Comparison of ENCODE assay signal across 8 mouse cellular contexts in the genomic region with DNA sequence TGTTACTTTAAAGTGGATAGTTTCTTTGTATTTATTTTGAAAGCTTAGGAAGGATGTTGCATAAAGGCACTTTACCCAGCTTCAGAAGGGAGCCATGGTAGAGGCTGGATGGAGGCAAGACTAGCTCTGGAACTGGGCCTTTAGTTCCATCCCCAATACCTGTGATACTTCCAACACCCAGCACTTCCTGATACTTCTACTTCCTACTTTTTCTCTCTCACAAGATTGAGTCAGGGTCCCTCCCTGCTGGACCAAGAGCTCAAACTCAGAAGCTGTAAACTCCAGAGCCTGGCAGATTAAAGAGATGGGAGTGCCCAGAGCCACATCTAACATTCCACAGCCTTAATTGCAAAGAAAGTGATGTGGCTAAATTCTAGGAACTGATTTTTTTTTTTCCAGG. TPM values are rescaled to one million over a fixed set of nuclear protein-coding genes. Genes with fewer than 3 reads are reported as not detected.
DNase-seq lines count a peak whose midpoint lies in the region; ATAC-seq and TF ChIP-seq lines count a peak whose summit lies in the region.

No protein-coding gene starts in this region.

- peak overlapping the region; percentile 58; the same call in 1 of the 2 replicates for H3K9ac ChIP-seq in lung, postnatal 0 days (replicated peaks; ENCODE audit: low read depth)
- peak overlapping the region; percentile 61 for H3K9ac ChIP-seq in intestine, postnatal 0 days (ENCODE audit: low read depth, low read length)
- peak overlapping the region; percentile 76 for H3K9ac ChIP-seq in neural tube, embryonic 13.5 days

- H3K36me3 ChIP-seq in lung, postnatal 0 days (ENCODE audit: insufficient read depth, low read length): no peaks in the 10 kb centered on the region
- H3K36me3 ChIP-seq in intestine, postnatal 0 days (ENCODE audit: control insufficient read depth, insufficient read depth): no peaks in the 10 kb centered on the region
- no peaks in the 10 kb centered on the region for H3K36me3 ChIP-seq in neural tube, embryonic 13.5 days

- no peak for TF ChIP-seq CTCF in lung, postnatal 0 days (IDR thresholded peaks at IDR 0.05)
- TF ChIP-seq CTCF in intestine, postnatal 0 days (IDR thresholded peaks at IDR 0.05; ENCODE audit: low read depth): no peak

- H3K4me1 ChIP-seq in lung, postnatal 0 days (ENCODE audit: insufficient read depth, low read depth, low read length): peaks cover 10% of the 10 kb centered on the region
- no peaks in the 10 kb centered on the region for H3K4me1 ChIP-seq in intestine, postnatal 0 days (replicated peaks; ENCODE audit: control insufficient read depth, insufficient read depth, low read length)
- H3K4me1 ChIP-seq in neural tube, embryonic 13.5 days (replicated peaks): peaks cover 44% of the 10 kb centered on the region

- peak; percentile 59 for DNase-seq in lung, postnatal 0 days (ENCODE audit: low spot score)
- DNase-seq in lung, adult 18-20 months: no peak
- peak; percentile 47 for DNase-seq in embryo, embryonic 11 days
- no peak for DNase-seq in adrenal gland, postnatal 10 days
- no peak for DNase-seq in cerebellum, postnatal 14 days
- DNase-seq in right cerebral cortex, postnatal 4 days: no peak

- no peaks in the 10 kb centered on the region for H3K9me3 ChIP-seq in lung, postnatal 0 days (ENCODE audit: low read length)
- H3K9me3 ChIP-seq in intestine, postnatal 0 days (ENCODE audit: control insufficient read depth): no peaks in the 10 kb centered on the region
- no peaks in the 10 kb centered on the region for H3K9me3 ChIP-seq in neural tube, embryonic 13.5 days

- no peaks in the 10 kb centered on the region for H3K27me3 ChIP-seq in lung, postnatal 0 days (replicated peaks; ENCODE audit: insufficient read depth, low read length)
- H3K27me3 ChIP-seq in intestine, postnatal 0 days (replicated peaks; ENCODE audit: control insufficient read depth, insufficient read depth, low read length): no peaks in the 10 kb centered on the region
- no peaks in the 10 kb centered on the region for H3K27me3 ChIP-seq in neural tube, embryonic 13.5 days

- H3K27ac ChIP-seq in lung, postnatal 0 days (ENCODE audit: low read length): peak overlapping the region; percentile 97
- peak overlapping the region; percentile 95; the same call in 1 of the 2 replicates for H3K27ac ChIP-seq in intestine, postnatal 0 days (ENCODE audit: low read depth, low read length)
- H3K27ac ChIP-seq in neural tube, embryonic 13.5 days (replicated peaks): peak overlapping the region; percentile 93

- no peak for TF ChIP-seq EP300 in lung, postnatal 0 days (IDR thresholded peaks at IDR 0.05)

- H3K4me3 ChIP-seq in lung, postnatal 0 days (ENCODE audit: low read depth, low read length): peak overlapping the region; percentile 52
- peak overlapping the region; percentile 54; the same call in 1 of the 2 replicates for H3K4me3 ChIP-seq in intestine, postnatal 0 days (ENCODE audit: low read depth, low read length)
- H3K4me3 ChIP-seq in neural tube, embryonic 13.5 days: peak overlapping the region; percentile 47

- peak overlapping the region; percentile 62 for H3K4me2 ChIP-seq in lung, postnatal 0 days (replicated peaks; ENCODE audit: low read depth, low read length)
- H3K4me2 ChIP-seq in intestine, postnatal 0 days (replicated peaks; ENCODE audit: low read depth): peak overlapping the region; percentile 85
- H3K4me2 ChIP-seq in neural tube, embryonic 13.5 days: peak overlapping the region; percentile 72

- ATAC-seq in lung, postnatal 0 days: no peak
- no peak for ATAC-seq in intestine, postnatal 0 days
- no peak for ATAC-seq in neural tube, embryonic 13.5 days (ENCODE audit: low read depth)

RNA-seq across cellular contexts. Expression of a gene that starts 2.9 kb away (rescaled TPM):
- 31.4 and 36.9 TPM in 2 replicates for polyA plus RNA-seq in lung, postnatal 0 days (2015; fragmentation: Nextera tagmentation; extraction: Ambion mirVana)
- 34.7 and 35.3 TPM in 2 replicates for polyA plus RNA-seq in intestine, postnatal 0 days (2015; fragmentation: Nextera tagmentation; extraction: Ambion mirVana)
- polyA plus RNA-seq in neural tube, embryonic 13.5 days (2015; fragmentation: Nextera tagmentation; extraction: Ambion mirVana): 37.3 and 43.1 TPM in 2 replicates
- 100 to 1,000 TPM; 294 to 310 TPM for total RNA-seq in adrenal gland, postnatal 10 days (2021)

RNA-seq across cellular contexts. Expression of a gene that starts 8.8 kb away (rescaled TPM):
- polyA plus RNA-seq in lung, postnatal 0 days (2015; fragmentation: Nextera tagmentation; extraction: Ambion mirVana): 0.62 and 1.3 TPM in 2 replicates
- polyA plus RNA-seq in intestine, postnatal 0 days (2015; fragmentation: Nextera tagmentation; extraction: Ambion mirVana): 1.6 and 2.3 TPM in 2 replicates
- 0.63 and 2.0 TPM in 2 replicates for polyA plus RNA-seq in neural tube, embryonic 13.5 days (2015; fragmentation: Nextera tagmentation; extraction: Ambion mirVana)
- total RNA-seq in adrenal gland, postnatal 10 days (2021): 10 to 100 TPM; 38.0 to 43.5 TPM

RNA-seq across cellular contexts. Expression of a gene that starts 10.2 kb away (rescaled TPM):
- 0.49 and 0.57 TPM in 2 replicates for polyA plus RNA-seq in lung, postnatal 0 days (2015; fragmentation: Nextera tagmentation; extraction: Ambion mirVana)
- polyA plus RNA-seq in intestine, postnatal 0 days (2015; fragmentation: Nextera tagmentation; extraction: Ambion mirVana): 0.97 and 1.3 TPM in 2 replicates
- polyA plus RNA-seq in neural tube, embryonic 13.5 days (2015; fragmentation: Nextera tagmentation; extraction: Ambion mirVana): 1.2 and 1.3 TPM in 2 replicates
- 10 to 100 TPM; 47.4 to 49.2 TPM for total RNA-seq in adrenal gland, postnatal 10 days (2021)

RNA-seq across cellular contexts. Expression of a gene that starts 10.3 kb away (rescaled TPM):
- 0.48 and 0.87 TPM in 2 replicates for polyA plus RNA-seq in lung, postnatal 0 days (2015; fragmentation: Nextera tagmentation; extraction: Ambion mirVana)
- polyA plus RNA-seq in intestine, postnatal 0 days (2015; fragmentation: Nextera tagmentation; extraction: Ambion mirVana): 0.64 and 1.3 TPM in 2 replicates
- polyA plus RNA-seq in neural tube, embryonic 13.5 days (2015; fragmentation: Nextera tagmentation; extraction: Ambion mirVana): 0.81 and 1.6 TPM in 2 replicates
- total RNA-seq in adrenal gland, postnatal 10 days (2021): 100 to 1,000 TPM; 168 to 215 TPM

RNA-seq across cellular contexts. Expression of a gene that starts 13.1 kb away (rescaled TPM):
- 1.3 and 1.9 TPM in 2 replicates for polyA plus RNA-seq in lung, postnatal 0 days (2015; fragmentation: Nextera tagmentation; extraction: Ambion mirVana)
- polyA plus RNA-seq in intestine, postnatal 0 days (2015; fragmentation: Nextera tagmentation; extraction: Ambion mirVana): 3.1 and 4.4 TPM in 2 replicates
- 2.2 and 3.5 TPM in 2 replicates for polyA plus RNA-seq in neural tube, embryonic 13.5 days (2015; fragmentation: Nextera tagmentation; extraction: Ambion mirVana)
- total RNA-seq in adrenal gland, postnatal 10 days (2021): 100 to 1,000 TPM; 395 to 462 TPM

Comparison
In these comparisons a context has a peak if more than half of its experiments do, and no peak if none do; other contexts are left out.
1. DNase-seq: peak in lung, postnatal 0 days (single experiment) and embryo, embryonic 11 days (single experiment); none in lung, adult 18-20 months (0 of 2), adrenal gland, postnatal 10 days (single experiment), cerebellum, postnatal 14 days (0 of 2) and right cerebral cortex, postnatal 4 days (single experiment).
2. Peak in every context shown above with its lines, with median percentiles within 50 percentile points of each other: H3K27ac ChIP-seq, H3K4me2 ChIP-seq, H3K4me3 ChIP-seq and H3K9ac ChIP-seq.